Mouse (Mus musculus): Measurements from ENCODE around the gene Eif4a1.
A peak's percentile ranks its signal among the peaks of the same experiment; 100 is the strongest.

GRCm38 (mm10) chr11:69629802-69630201, 42.4 kb downstream of the Eif4a1 start:
- TF ChIP-seq KAT2A (conservative IDR thresholded peaks at IDR 0.05; ENCODE audit: low read depth, low read length) (no peak), E2F4 (IDR thresholded peaks at IDR 0.05; ENCODE audit: borderline replicate concordance, low read depth, low read length) (no peak), TBP (IDR thresholded peaks at IDR 0.05; ENCODE audit: low read depth, low read length) (no peak), CTCF (IDR thresholded peaks at IDR 0.05 in 2 of 3, conservative IDR thresholded peaks at IDR 0.05 in 1 of 3; ENCODE audit: control insufficient read depth in 1 of 3, insufficient read depth in 1 of 3, low read depth in 2 of 3, low read length in 3 of 3, poor library complexity in 1 of 3, severe bottlenecking in 1 of 3) (peak; percentile 37 to 77 (median 72))

All from MEL (cell line).